Mouse (Mus musculus) limb, embryonic 14.5 days (tissue): ENCODE data around the gene Capsl. TPM values are rescaled to one million over a fixed set of nuclear protein-coding genes. Genes with fewer than 3 reads are reported as not detected.

ENCODE experiments used
- ATAC-seq: fragments of 200-750 bp; cut with Nextera tagmentation; 2 replicates; pipeline ENCODE4 v1.8.0; 2017; ENCODE audit warnings: low read depth, moderate number of reproducible peaks, moderate TSS enrichment; ENCODE audit not compliant: low FRiP score
- DNase-seq: peaks from one replicate; pipeline ENCODE4 v3.0.0-alpha.2; 2015; ENCODE audit warnings: low spot score
- H3K27ac ChIP-seq: fragments of 300-500 bp; sonication (generic); replicated peaks from 2 replicates; pipeline ENCODE4 v1.5.1; 2014; ENCODE audit warnings: low read depth, mild to moderate bottlenecking, low read length, moderate library complexity, mixed read lengths
- H3K27me3 ChIP-seq: fragments of 300-500 bp; sonication (generic); 2 replicates; pipeline ENCODE4 v1.6.1; 2014; ENCODE audit warnings: low read length, mixed read lengths; ENCODE audit not compliant: control insufficient read depth, insufficient read depth
- H3K36me3 ChIP-seq: fragments of 300-500 bp; sonication (generic); 2 replicates; pipeline ENCODE4 v1.6.1; 2014; ENCODE audit warnings: mild to moderate bottlenecking, low read length, moderate library complexity, mixed read lengths; ENCODE audit not compliant: control insufficient read depth, insufficient read depth
- H3K4me1 ChIP-seq: fragments of 300-500 bp; sonication (generic); 2 replicates; pipeline ENCODE4 v1.6.1; 2014; ENCODE audit warnings: antibody characterized with exemption, low read length, mixed read lengths; ENCODE audit not compliant: control insufficient read depth, insufficient read depth
- H3K4me2 ChIP-seq: fragments of 300-500 bp; sonication (generic); replicated peaks from 2 replicates; pipeline ENCODE4 v1.6.1; 2014; ENCODE audit warnings: low read depth, mild to moderate bottlenecking, low read length, moderate library complexity; ENCODE audit not compliant: severe bottlenecking
- H3K4me3 ChIP-seq: fragments of 300-500 bp; sonication (generic); replicated peaks from 2 replicates; pipeline ENCODE4 v1.5.1; 2014; ENCODE audit warnings: low read length
- H3K9ac ChIP-seq: fragments of 300-500 bp; sonication (generic); 2 replicates; pipeline ENCODE4 v1.6.1; 2014; ENCODE audit warnings: mild to moderate bottlenecking, low read depth, low read length, moderate library complexity; ENCODE audit not compliant: severe bottlenecking
- H3K9me3 ChIP-seq: fragments of 300-500 bp; sonication (generic); 2 replicates; pipeline ENCODE4 v1.6.1; 2016; ENCODE audit warnings: low read length; ENCODE audit not compliant: control insufficient read depth
- POLR2A ChIP-seq: fragments of 200-500 bp; IDR thresholded peaks from 2 replicates; pipeline ENCODE4 v1.8.0; 2012; ENCODE audit warnings: inconsistent platforms, mild to moderate bottlenecking, moderate library complexity, borderline replicate concordance; ENCODE audit not compliant: insufficient read depth, insufficient read length; ENCODE audit errors: extremely low read depth
- WGBS: fragments of 180-500 bp; shearing (Covaris S2); extraction: QIAGEN DNeasy Blood & Tissue Kit; methylation state at CpG from one replicate; pipeline ENCODE4 v1.1.7; 2014; 5-methylcytosine and 5-hydroxymethylcytosine counted together
- polyA plus RNA-seq, 2 experiments: library from polyadenylated mRNA; depleted of rRNA in 1 of 2; stranded (reverse) in 1 of 2; unstranded in 1 of 2; fragments of >200 nt; fragmentation: Nextera tagmentation in 1 of 2; extraction: Ambion mirVana in 1 of 2; gene quantifications; 2 replicates each; pipeline versions ENCODE4 v1.2.1 to v1.2.3; 2012 to 2014

Capsl gene
- polyA plus RNA-seq, 2 experiments = 0.57 to 1.7 TPM

DNA sequence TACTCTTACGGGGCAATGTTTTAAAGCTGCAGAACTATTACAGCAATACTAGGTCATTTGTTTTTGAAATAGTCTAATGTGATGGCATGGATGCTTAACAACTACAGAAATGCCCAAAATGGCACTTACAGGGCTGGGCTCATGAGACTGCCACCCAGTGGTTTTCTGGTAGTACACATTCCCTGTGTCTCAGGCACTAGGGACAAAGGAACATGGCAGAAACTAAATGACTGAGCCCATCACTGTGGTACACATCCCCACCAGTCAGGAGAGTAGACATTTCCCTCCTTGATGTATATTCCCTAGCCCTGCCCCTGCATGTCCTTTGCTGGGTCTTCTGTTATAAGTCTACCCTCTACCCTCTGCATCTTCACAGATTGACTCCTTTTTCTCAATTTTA is 16.2 kb downstream of the Capsl start:
- Histone ChIP-seq H3K4me2 (no peak overlapping the region), H3K9me3 (no peaks in the 10 kb centered on the region), H3K4me1 (no peaks in the 10 kb centered on the region), H3K27ac (no peak overlapping the region), H3K9ac (no peak overlapping the region), H3K36me3 (no peaks in the 10 kb centered on the region), H3K4me3 (no peak overlapping the region), H3K27me3 (no peaks in the 10 kb centered on the region)
- ATAC-seq = no peak
- no peak for DNase-seq
- TF ChIP-seq POLR2A = no peak
- WGBS = 96% methylated on average over 1 of the region's 1 CpGs

DNA sequence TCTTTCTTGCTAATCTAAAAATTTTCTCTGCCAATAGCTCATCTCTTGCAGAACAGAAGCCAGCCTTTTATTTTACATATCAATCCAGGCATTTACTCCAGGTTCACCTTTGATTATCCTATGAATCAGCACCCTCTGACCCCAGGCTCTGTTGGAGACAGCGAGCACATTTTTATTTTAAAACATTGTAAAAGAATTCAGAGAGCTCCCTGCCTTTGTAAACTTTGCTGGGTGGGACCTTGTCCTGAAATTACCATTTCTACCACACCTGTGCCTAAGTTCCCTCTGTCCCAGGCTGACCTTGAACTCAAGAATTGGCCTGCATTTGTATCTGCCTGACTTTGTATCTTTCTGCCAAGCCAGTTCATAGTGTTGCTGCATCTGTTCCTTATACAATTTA is 17.0 kb downstream of the Capsl start:
- H3K4me2 ChIP-seq = no peak overlapping the region
- WGBS = 48% methylated on average over 1 of the region's 1 CpGs
- TF ChIP-seq POLR2A = no peak
- H3K9ac ChIP-seq = no peak overlapping the region
- no peaks in the 10 kb centered on the region for H3K36me3 ChIP-seq
- DNase-seq (no peak), ATAC-seq (no peak)
- H3K4me3 ChIP-seq = no peak overlapping the region
- H3K4me1 ChIP-seq = no peaks in the 10 kb centered on the region
- H3K27ac ChIP-seq = no peak overlapping the region
- no peaks in the 10 kb centered on the region for H3K9me3 ChIP-seq
- H3K27me3 ChIP-seq = no peaks in the 10 kb centered on the region

DNA sequence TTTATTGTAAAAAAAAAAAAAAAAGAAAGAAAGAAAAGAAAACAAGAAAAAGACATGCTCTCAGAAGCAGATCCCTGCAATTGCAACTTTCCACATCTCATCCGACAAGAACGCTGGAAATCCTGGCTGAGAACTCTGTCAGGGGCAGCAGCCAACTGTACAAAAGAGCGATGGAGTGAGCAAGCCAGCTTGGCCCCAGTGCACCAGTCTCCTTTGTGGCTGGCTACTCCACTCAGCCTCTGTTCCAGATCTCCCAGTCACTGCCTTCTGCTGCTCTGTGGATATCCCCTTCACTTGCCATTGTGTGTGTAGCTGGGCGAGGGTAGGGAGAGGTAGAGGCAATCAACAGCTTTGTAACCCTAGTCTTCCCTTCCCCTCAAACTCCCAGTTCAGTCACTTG is 18.4 kb downstream of the Capsl start:
- Histone ChIP-seq H3K36me3 (no peaks in the 10 kb centered on the region), H3K9ac (no peak overlapping the region), H3K4me2 (no peak overlapping the region), H3K9me3 (no peaks in the 10 kb centered on the region), H3K27ac (no peak overlapping the region), H3K27me3 (no peaks in the 10 kb centered on the region), H3K4me1 (no peaks in the 10 kb centered on the region), H3K4me3 (no peak overlapping the region)
- ATAC-seq = no peak
- WGBS = 81% methylated on average over 4 of the region's 4 CpGs
- TF ChIP-seq POLR2A = no peak
- DNase-seq = no peak

DNA sequence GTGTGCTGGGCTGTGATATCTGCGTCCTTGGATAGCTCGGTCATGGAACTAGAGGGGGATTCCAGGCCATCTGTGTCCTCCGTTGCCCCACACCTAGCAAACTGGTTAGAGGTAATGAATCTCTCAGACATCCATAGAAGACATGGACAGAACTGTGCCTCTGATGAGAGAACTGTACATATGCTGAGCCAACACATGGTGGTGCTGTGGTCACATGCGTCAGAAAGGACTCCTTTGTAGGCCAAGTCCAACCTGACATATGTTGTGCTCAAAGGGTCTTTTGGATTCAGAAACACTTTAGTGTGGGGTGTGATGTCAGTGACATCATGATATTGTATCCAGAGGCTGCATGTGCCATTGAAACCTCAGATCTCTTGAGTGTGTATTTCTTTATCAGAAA is 19.4 kb downstream of the Capsl start:
- Histone ChIP-seq H3K4me1 (no peaks in the 10 kb centered on the region), H3K4me2 (no peak overlapping the region), H3K4me3 (no peak overlapping the region), H3K36me3 (no peaks in the 10 kb centered on the region), H3K27ac (no peak overlapping the region), H3K9ac (no peak overlapping the region), H3K27me3 (no peaks in the 10 kb centered on the region), H3K9me3 (no peaks in the 10 kb centered on the region)
- DNase-seq = peak; percentile 75
- no peak for TF ChIP-seq POLR2A
- ATAC-seq = peak; percentile 77
- WGBS = 58% methylated on average over 4 of the region's 4 CpGs

DNA sequence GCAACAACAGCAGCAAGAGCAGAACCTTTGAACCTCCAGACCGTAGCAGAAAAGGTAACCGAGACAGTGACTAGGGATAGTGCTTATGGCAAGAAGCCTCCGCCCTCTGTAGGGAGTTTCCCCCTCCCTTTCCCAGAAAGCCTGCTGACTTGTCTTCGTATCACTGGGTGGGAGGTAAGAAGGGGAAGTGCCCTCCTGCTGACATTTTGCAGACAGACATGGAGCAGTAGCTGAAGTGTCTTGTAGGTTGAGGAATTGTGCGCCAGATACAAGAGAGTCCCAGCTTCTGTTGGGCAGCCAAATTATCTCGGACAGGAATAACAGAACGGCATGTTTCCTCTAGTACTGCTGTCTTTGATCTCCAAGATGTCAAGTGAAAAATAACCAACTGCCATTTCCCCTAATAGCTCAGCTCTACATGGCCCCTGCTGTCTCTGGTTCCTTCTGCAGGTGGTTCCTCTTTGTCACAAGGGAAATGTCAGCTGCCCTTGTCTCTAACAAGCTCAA is 27.7 kb downstream of the Capsl start:
- H3K27ac ChIP-seq = no peak overlapping the region
- no peaks in the 10 kb centered on the region for H3K36me3 ChIP-seq
- no peak overlapping the region for H3K4me3 ChIP-seq
- no peak for TF ChIP-seq POLR2A
- WGBS = 66% methylated on average over 7 of the region's 7 CpGs
- ATAC-seq (no peak), DNase-seq (no peak)
- no peaks in the 10 kb centered on the region for H3K4me1 ChIP-seq
- H3K9me3 ChIP-seq = no peaks in the 10 kb centered on the region
- no peak overlapping the region for H3K4me2 ChIP-seq
- no peaks in the 10 kb centered on the region for H3K27me3 ChIP-seq
- no peak overlapping the region for H3K9ac ChIP-seq

DNA sequence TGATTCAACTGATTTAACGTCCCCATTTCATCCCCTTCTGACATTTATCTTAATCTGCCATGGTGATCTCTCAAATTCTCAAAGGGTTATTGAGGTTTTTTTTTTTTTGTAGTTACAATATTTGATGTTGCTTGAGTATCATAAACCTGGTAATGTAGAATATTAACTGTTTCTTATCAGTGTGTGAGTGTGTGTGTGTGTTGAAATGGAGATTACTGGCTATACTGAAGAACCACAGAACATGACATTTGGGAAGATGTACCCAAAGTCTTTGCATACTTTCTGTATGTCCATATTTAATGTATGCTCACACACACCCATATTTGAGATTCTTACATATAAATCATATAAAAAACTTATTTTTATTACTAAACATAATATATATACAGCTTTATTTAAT is 28.2 kb downstream of the Capsl start:
- no peaks in the 10 kb centered on the region for H3K27me3 ChIP-seq
- TF ChIP-seq POLR2A = no peak
- ATAC-seq (no peak), DNase-seq (no peak)
- WGBS = 56% methylated on average over 1 of the region's 1 CpGs
- no peak overlapping the region for H3K27ac ChIP-seq
- H3K36me3 ChIP-seq = no peaks in the 10 kb centered on the region
- H3K9ac ChIP-seq = no peak overlapping the region
- H3K4me1 ChIP-seq = no peaks in the 10 kb centered on the region
- H3K4me2 ChIP-seq = no peak overlapping the region
- no peaks in the 10 kb centered on the region for H3K9me3 ChIP-seq
- no peak overlapping the region for H3K4me3 ChIP-seq
